Mouse (Mus musculus) stomach, postnatal 0 days (tissue): ENCODE results near the gene Ank2.

Experiments used
- CTCF ChIP-seq: IDR thresholded peaks from 2 replicates; pipeline ENCODE4 v1.5.1; 2016; ENCODE audit warnings: antibody characterized with exemption, low read depth, mild to moderate bottlenecking, moderate library complexity
- EP300 ChIP-seq: optimal IDR thresholded peaks from 2 replicates; pipeline ENCODE3; 2016; ENCODE audit warnings: antibody characterized with exemption

- TF ChIP-seq EP300, result no peak
- no peak for TF ChIP-seq CTCF
These were observed 195.1 kb downstream of the Ank2 start for GRCm38 (mm10) chr3:127303957-127304553.
